Mouse (Mus musculus): ENCODE results near the gene Crb3. TPM values are rescaled to one million over a fixed set of nuclear protein-coding genes. Genes with fewer than 3 reads are reported as not detected.

The Crb3 gene
- polyA plus RNA-seq, 1 experiment from 2014 or later = 38.6 TPM

DNA sequence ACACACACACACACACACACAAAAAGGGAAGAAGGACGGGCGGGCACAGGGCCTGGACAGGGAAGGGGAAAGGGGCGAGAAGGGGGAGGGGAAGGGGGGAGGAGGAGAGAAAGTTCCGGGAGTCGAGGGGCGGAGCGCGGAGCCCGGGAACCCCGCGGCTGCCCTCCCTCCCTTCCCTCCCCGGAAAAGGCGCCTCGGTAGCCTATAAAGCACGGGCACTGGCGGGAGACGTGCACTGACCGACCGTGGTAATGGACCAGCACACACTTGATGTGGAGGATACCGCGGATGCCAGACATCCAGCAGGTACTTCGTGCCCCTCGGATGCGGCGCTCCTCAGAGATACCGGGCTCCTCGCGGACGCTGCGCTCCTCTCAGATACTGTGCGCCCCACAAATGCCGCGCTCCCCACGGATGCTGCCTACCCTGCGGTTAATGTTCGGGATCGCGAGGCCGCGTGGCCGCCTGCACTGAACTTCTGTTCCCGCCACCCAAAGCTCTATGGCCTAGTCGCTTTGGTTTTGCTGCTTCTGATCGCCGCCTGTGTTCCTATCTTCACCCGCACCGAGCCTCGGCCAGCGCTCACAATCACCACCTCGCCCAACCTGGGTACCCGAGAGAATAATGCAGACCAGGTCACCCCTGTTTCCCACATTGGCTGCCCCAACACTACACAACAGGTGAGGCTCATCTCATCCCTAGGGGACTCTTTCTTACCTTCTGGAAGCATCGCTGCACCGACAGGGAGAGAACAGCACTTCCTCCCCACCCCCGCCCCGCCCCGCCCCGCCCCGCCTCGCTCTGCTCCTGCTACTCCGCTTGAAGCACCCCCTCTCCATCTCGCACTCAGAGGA lies 46.5 kb downstream of the Crb3 start, which contains the start of gene Tnfsf9:
Gene Tnfsf9, plus strand, starts transcription at position 145 of the 854 bp plus-strand sequence.
- H3K9ac ChIP-seq = peak within 1 kb of the TSS; percentile 69
- peak; percentile 87 for ATAC-seq (ENCODE audit: insufficient read depth)
- peak within 1 kb of the TSS; percentile 64 for H3K4me3 ChIP-seq (ENCODE audit: low read depth, low read length)
- no peaks in the 10 kb centered on the region for H3K27me3 ChIP-seq (ENCODE audit: insufficient read depth, low read length)
- no peaks in the 10 kb centered on the region for H3K36me3 ChIP-seq (ENCODE audit: insufficient read depth)
- peak within 1 kb of the TSS; percentile 72; the same call in 1 of the 2 replicates for H3K27ac ChIP-seq (ENCODE audit: low read depth)
- DNase-seq = peak; percentile 65
- peak within 1 kb of the TSS; percentile 88 for H3K4me2 ChIP-seq
- TF ChIP-seq CTCF (IDR thresholded peaks at IDR 0.05; ENCODE audit: low read depth) = no peak
- H3K4me1 ChIP-seq (ENCODE audit: insufficient read depth) = 0 out of 2 replicates have a peak, but pooled peaks cover 5% of the 10 kb centered on the region
- H3K9me3 ChIP-seq (ENCODE audit: low read depth, low read length) = no peaks in the 10 kb centered on the region
- WGBS = under 1% methylated on average over 50 of the region's 61 CpGs

DNA sequence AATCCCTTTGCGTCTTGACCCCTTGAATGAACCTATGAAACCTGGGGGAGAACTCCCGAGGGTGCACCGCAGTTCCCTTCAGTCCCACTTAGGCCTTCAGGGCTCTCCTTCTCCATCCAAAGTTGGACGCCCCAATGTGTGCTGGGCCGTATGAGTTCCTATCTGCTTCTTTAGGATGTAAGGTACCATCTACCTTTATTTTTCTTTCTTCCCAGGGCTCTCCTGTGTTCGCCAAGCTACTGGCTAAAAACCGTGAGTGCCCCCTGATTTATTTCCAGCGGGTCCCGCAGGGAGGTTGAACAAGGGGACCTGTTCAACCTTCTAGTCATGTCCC lies 47.1 kb downstream of the Crb3 start:
- H3K9ac ChIP-seq = peak overlapping the region; percentile 69
- H3K4me2 ChIP-seq = peak overlapping the region; percentile 88
- H3K36me3 ChIP-seq (ENCODE audit: insufficient read depth) = no peaks in the 10 kb centered on the region
- peak overlapping the region; percentile 64 for H3K4me3 ChIP-seq (ENCODE audit: low read depth, low read length)
- no peak for TF ChIP-seq CTCF (IDR thresholded peaks at IDR 0.05; ENCODE audit: low read depth)
- no peaks in the 10 kb centered on the region for H3K9me3 ChIP-seq (ENCODE audit: low read depth, low read length)
- 0 out of 2 replicates have a peak, but pooled peaks cover 5% of the 10 kb centered on the region for H3K4me1 ChIP-seq (ENCODE audit: insufficient read depth)
- ATAC-seq (ENCODE audit: insufficient read depth) = no peak
- no peaks in the 10 kb centered on the region for H3K27me3 ChIP-seq (ENCODE audit: insufficient read depth, low read length)
- H3K27ac ChIP-seq (ENCODE audit: low read depth) = no peak overlapping the region
- 6% methylated on average over 9 of the region's 9 CpGs for WGBS
- no peak for DNase-seq

- Histone ChIP-seq H3K27ac (ENCODE audit: low read depth) (no peak overlapping the region), H3K27me3 (ENCODE audit: insufficient read depth, low read length) (no peaks in the 10 kb centered on the region), H3K9ac (no peak overlapping the region), H3K9me3 (ENCODE audit: low read depth, low read length) (no peaks in the 10 kb centered on the region), H3K4me1 (ENCODE audit: insufficient read depth) (0 out of 2 replicates have a peak, but pooled peaks cover 5% of the 10 kb centered on the region), H3K4me2 (peak overlapping the region; percentile 88), H3K36me3 (ENCODE audit: insufficient read depth) (no peaks in the 10 kb centered on the region), H3K4me3 (ENCODE audit: low read depth, low read length) (no peak overlapping the region)
- DNase-seq (no peak), ATAC-seq (ENCODE audit: insufficient read depth) (no peak)
- WGBS = 79% methylated on average over 5 of the region's 5 CpGs
- TF ChIP-seq CTCF (IDR thresholded peaks at IDR 0.05; ENCODE audit: low read depth) = no peak
Observed at GRCm38 (mm10) chr17:57107064-57107463, 48.2 kb downstream of the Crb3 start.

- no peaks in the 10 kb centered on the region for H3K36me3 ChIP-seq (ENCODE audit: insufficient read depth)
- no peaks in the 10 kb centered on the region for H3K9me3 ChIP-seq (ENCODE audit: low read depth, low read length)
- DNase-seq (no peak), ATAC-seq (ENCODE audit: insufficient read depth) (no peak)
- no peak overlapping the region for H3K27ac ChIP-seq (ENCODE audit: low read depth)
- no peak overlapping the region for H3K4me2 ChIP-seq
- H3K9ac ChIP-seq = no peak overlapping the region
- 0 out of 2 replicates have a peak, but pooled peaks cover 5% of the 10 kb centered on the region for H3K4me1 ChIP-seq (ENCODE audit: insufficient read depth)
- WGBS = 80% methylated on average over 7 of the region's 7 CpGs
- no peak for TF ChIP-seq CTCF (IDR thresholded peaks at IDR 0.05; ENCODE audit: low read depth)
- H3K4me3 ChIP-seq (ENCODE audit: low read depth, low read length) = no peak overlapping the region
- H3K27me3 ChIP-seq (ENCODE audit: insufficient read depth, low read length) = no peaks in the 10 kb centered on the region
Observed at GRCm38 (mm10) chr17:57108040-57108665, 49.2 kb downstream of the Crb3 start.

DNA sequence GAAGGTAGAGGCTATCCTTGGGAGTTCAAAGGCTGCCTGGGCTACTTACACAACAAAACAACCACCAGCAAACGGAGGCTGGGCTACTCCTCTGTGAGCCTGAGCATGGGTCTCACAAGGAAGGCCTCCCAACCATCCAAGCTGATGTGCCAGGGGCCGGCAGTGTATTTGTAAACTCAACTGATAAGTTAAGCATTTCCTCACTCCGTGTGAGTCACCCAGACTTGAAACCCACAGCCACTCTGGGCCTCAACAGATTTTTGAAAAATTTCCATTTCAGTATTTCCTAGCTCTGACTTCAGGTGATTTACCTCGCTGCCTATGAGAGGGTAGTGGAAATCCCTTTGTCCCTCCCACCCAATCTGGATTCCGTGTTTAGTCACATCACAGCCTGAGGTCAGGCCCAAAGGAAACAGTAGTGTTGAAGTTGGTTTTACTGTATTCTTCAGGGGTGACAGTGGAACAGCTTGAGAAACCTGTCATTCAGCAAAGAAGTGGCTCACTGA lies 49.8 kb downstream of the Crb3 start:
- WGBS = 31% methylated on average over 5 of the region's 5 CpGs
- no peak for TF ChIP-seq CTCF (IDR thresholded peaks at IDR 0.05; ENCODE audit: low read depth)
- H3K4me1 ChIP-seq (ENCODE audit: insufficient read depth) = 0 out of 2 replicates have a peak, but pooled peaks cover 5% of the 10 kb centered on the region

DNA sequence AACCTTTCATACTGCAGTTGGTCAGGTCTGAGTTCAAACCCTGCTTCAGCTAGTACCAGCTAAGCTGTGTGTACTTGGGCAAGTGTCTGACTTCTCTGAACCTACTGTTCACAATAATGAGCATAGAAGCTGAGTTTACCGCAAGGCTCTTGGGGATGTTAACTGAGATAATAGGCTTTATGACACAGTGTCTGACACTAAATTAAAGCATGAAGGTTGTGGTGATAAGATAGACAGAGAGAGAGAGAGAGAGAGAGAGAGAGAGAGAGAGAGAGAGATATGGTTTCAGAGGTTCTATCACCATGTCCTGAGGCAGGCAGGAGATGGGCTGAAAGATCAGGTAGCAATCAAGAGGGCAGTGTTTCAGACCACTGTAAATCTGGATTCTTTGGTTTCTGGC lies 51.1 kb downstream of the Crb3 start:
- DNase-seq = no peak
- no peak for ATAC-seq (ENCODE audit: insufficient read depth)
- WGBS = 76% methylated on average over 1 of the region's 1 CpGs
- peak overlapping the region; percentile 71 for H3K27ac ChIP-seq (ENCODE audit: low read depth)
- H3K4me1 ChIP-seq (ENCODE audit: insufficient read depth) = no peaks in the 10 kb centered on the region
- no peaks in the 10 kb centered on the region for H3K36me3 ChIP-seq (ENCODE audit: insufficient read depth)
- no peak overlapping the region for H3K4me3 ChIP-seq (ENCODE audit: low read depth, low read length)
- no peak for TF ChIP-seq CTCF (IDR thresholded peaks at IDR 0.05; ENCODE audit: low read depth)
- H3K27me3 ChIP-seq (ENCODE audit: insufficient read depth, low read length) = no peaks in the 10 kb centered on the region
- no peak overlapping the region for H3K9ac ChIP-seq
- H3K9me3 ChIP-seq (ENCODE audit: low read depth, low read length) = no peaks in the 10 kb centered on the region
- no peak overlapping the region for H3K4me2 ChIP-seq

More for the DNA sequence above, 49.8 kb downstream of the Crb3 start:
- Histone ChIP-seq H3K4me3 (ENCODE audit: low read depth, low read length) (no peak overlapping the region), H3K9ac (no peak overlapping the region), H3K4me2 (no peak overlapping the region), H3K9me3 (ENCODE audit: low read depth, low read length) (no peaks in the 10 kb centered on the region), H3K27me3 (ENCODE audit: insufficient read depth, low read length) (no peaks in the 10 kb centered on the region), H3K36me3 (ENCODE audit: insufficient read depth) (no peaks in the 10 kb centered on the region), H3K27ac (ENCODE audit: low read depth) (no peak overlapping the region)
- ATAC-seq (ENCODE audit: insufficient read depth) = no peak
- DNase-seq = no peak
